Mouse (Mus musculus): ENCODE measurements around the gene Ripk3.

DNA sequence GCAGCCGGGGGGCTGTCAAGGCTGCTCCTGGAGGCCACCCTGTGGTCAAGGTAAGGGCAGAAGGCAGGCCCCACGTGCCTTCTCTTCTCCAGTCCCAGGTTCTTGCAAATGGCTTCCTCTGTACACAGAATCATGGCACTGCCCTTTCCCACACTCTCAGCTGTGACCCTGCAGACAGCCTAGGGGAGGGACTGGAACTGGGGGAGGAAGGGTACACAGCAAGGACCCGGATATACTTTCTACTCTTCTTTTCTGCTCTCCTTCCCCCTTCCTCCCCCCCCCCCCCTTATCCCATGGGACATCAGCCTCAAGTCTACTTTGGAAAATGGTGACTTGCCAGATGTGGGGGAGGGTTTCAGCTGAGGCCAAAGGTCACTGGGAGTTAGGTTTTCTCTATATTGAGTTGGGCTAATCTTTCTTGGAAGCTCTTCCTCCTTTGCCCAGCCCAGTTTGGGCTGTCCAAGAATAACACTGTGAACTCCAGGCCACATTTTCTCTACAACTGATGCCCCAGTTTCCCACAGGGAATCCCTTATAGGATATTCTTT, 40.1 kb upstream of the Ripk3 start:
- TF ChIP-seq CTCF (conservative IDR thresholded peaks at IDR 0.05 in 1 of 2, IDR thresholded peaks at IDR 0.05 in 1 of 2; ENCODE audit: low read depth in 2 of 2, low read length in 2 of 2) (no peak), POLR2A (IDR thresholded peaks at IDR 0.05; ENCODE audit: low read depth, low read length) (no peak), E2F4 (IDR thresholded peaks at IDR 0.05; ENCODE audit: insufficient replicate concordance, low read depth, low read length) (no peak), UBTF (IDR thresholded peaks at IDR 0.05; ENCODE audit: low read depth, low read length) (no peak), RAD21 (IDR thresholded peaks at IDR 0.05; ENCODE audit: low read depth, low read length) (no peak), EP300 (IDR thresholded peaks at IDR 0.05; ENCODE audit: low read length) (no peak), PAX5 (IDR thresholded peaks at IDR 0.05; ENCODE audit: low read length) (no peak), TCF12 (IDR thresholded peaks at IDR 0.05; ENCODE audit: low read depth, low read length) (no peak), SIN3A (IDR thresholded peaks at IDR 0.05; ENCODE audit: low read length) (no peak), MAFK (IDR thresholded peaks at IDR 0.05; ENCODE audit: insufficient replicate concordance, low read length) (no peak), MXI1 (IDR thresholded peaks at IDR 0.05; ENCODE audit: low read depth, low read length) (no peak), POLR2AphosphoS2 (IDR thresholded peaks at IDR 0.05; ENCODE audit: low read depth, low read length) (no peak)
